Mouse (Mus musculus) kidney, adult 2 months (tissue): Measurements from ENCODE around the gene Rufy3.

Experiments
- CTCF ChIP-seq: fragments of 200-500 bp; conservative IDR thresholded peaks from 2 replicates; pipeline ENCODE4 v1.5.1; 2011; ENCODE audit warnings: low read depth, mild to moderate bottlenecking, control low read depth, low read length, moderate library complexity, mixed read lengths; ENCODE audit not compliant: insufficient read depth, insufficient read length
- POLR2A ChIP-seq: fragments of 200-500 bp; IDR thresholded peaks from one replicate; pipeline ENCODE4 v1.6.1; 2011; ENCODE audit warnings: low read depth, low read length, control low read depth

- TF ChIP-seq POLR2A (no peak), CTCF (no peak)
These were observed 31.0 kb downstream of the Rufy3 start for GRCm38 (mm10) chr5:88595537-88596455.
